Mouse (Mus musculus) ES-CJ7 (cell line): Measurements from ENCODE around the gene Matn4.

Source experiments
- DNase-seq: peaks from one replicate; pipeline ENCODE4 v3.0.0; 2011; ENCODE audit warnings: low read depth, low spot score

Matn4 gene

DNA sequence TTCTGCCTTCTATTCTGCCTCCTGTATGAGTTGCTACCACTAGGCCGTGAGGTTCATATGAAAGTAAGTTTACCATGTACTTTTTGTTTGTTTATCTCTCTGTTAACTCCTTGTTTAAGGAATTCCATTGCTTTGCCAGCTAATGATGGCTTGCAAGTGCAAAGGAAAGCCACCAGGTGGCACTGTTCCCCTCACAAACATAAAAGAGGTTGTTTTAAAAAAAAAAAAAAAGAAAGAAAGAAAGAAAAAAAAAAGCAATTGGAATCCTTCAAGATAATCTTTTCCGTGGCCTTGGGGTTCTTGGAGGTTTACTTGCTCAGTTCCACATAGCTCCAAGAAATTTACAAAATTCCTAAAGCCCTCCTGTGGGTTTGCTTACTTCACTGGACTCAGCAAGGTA lies 12.2 kb upstream of the Matn4 start:
- no peak for DNase-seq

GRCm38 (mm10) chr2:164414581-164414980 lies 9.6 kb upstream of the Matn4 start:
- DNase-seq = no peak

- DNase-seq = no peak
Observed at GRCm38 (mm10) chr2:164414167-164414566, 9.2 kb upstream of the Matn4 start.

DNA sequence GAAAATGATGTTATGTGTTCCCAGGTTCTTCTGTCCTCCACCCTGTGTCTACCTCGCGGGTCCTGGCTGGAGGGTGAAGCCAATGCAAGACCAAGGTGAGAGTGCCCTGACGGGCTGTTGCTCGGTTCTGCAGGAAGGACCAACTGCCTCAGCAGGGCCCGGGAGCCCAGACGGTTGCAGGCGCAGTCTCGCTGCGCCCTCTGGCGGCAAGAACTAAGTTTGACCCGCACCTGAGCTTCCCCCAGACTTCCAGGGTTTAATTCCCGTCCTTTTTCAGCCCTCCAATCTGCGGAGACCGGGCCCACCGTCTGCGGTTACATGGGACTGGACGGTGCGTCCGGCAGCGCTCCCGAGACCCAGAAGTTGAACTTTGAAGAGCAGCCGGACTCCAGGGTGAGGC lies 2.7 kb upstream of the Matn4 start:
- peak; percentile 79 for DNase-seq

GRCm38 (mm10) chr2:164405519-164405918 lies 559 bp upstream of the Matn4 start:
- DNase-seq = no peak

- no peak for DNase-seq
Observed at GRCm38 (mm10) chr2:164404082-164404990, 624 bp downstream of the Matn4 start.

DNA sequence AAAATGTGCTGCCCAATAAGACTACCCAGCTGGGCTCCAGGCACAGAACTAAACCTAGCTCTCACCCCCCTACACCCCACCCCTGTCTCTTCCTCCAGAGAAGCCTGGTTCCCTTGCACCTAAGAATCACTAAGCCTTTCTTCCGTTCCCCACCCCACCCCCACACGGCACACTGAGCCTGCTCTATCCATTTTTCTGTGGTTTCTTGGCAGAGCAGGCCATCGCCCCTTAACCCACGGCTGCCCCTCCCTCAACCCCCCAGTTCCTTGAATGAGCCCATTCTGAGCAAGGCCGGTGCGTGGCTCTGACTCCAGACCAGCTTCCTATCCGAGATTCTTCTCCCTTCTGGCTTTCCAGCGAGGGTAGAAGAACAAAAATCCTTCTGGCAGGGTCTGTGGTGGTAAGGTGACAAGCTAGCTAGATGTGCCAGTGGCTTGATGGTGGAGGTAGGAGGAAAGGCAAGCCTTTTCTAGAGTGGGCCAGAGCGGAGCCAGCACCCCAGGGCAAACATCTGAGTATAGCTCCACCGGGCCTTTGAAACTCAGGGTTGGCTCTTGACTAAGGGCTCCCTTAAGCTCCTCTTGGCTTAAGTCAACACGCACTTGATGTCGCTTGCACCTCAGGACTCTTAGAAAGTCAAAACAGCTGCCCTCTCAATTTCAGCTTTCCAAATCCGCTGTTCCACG lies 1.4 kb downstream of the Matn4 start:
- DNase-seq = no peak

GRCm38 (mm10) chr2:164402906-164403305 lies 2.1 kb downstream of the Matn4 start, which contains the start of gene Rbpjl:
Rbpjl (plus strand) TSS chr2:164403141.
- DNase-seq = peak; percentile 83

- peak; percentile 64 for DNase-seq
Observed at GRCm38 (mm10) chr2:164396911-164397310, 8.0 kb downstream of the Matn4 start.

DNA sequence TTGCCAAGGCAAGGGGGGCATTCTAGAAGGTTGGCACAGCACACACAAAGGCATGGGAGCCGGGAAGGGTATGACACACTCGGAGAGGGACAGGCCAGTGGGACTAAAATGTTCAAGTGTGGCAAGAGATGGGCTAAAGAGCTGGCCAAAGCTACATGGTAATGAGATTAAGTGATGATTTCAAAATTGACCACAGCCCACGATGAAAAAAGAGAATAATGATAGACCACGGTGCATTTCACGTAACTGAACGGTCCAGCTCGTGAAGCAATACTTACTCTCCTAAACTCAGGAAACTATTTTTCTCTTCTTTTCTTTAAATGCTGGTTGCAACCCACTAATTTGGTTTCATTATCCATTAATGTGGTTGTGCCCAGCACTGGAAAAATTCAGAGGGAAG lies 8.9 kb downstream of the Matn4 start:
- no peak for DNase-seq

DNA sequence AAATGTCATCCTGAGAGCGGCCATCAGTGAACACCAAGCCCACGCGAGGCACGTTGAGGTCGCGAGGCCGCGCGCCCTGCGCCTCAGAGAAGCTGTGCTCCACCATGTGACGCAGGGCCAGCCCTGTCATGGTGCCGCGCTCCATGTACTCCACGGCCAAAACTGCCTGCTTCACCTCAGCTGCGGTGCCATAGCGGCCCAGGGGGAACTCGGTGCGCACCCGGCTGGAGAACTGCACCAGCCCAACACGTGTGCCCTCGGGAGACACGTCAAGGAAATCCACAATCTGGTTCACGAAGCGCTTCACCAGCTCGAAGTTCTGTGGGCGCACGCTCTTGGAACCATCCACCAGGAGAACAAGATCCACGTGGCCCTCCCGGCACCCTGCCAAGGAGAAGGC lies 11.8 kb downstream of the Matn4 start:
- no peak for DNase-seq

DNA sequence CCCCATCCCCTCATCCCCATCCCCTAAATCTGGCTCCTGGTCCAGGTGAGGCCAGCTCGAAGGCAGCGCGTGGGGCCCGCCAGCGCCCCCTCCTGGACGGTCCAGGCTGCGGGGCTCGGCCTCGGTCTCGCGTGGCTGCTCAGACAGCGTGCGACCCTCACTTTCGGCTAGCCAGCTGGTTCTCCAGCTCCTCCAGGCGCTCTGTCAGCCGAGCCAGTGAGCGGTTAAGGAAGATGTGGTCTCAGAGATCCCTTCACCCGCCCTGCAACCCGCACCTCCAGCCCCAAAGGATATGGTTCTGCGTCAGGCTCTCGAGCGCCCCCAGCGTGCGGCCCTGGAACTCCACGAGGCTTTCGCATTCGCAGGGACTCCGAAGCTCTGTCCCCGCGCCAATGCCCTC lies 15.5 kb downstream of the Matn4 start:
- peak; percentile 83 for DNase-seq

GRCm38 (mm10) chr2:164389020-164389419 lies 15.9 kb downstream of the Matn4 start, which contains the start of gene Slpi:
Slpi (minus strand) TSS chr2:164389095.
- DNase-seq = peak; percentile 38

- peak; percentile 67 for DNase-seq
Observed at GRCm38 (mm10) chr2:164386953-164387352, 18.0 kb downstream of the Matn4 start.

DNA sequence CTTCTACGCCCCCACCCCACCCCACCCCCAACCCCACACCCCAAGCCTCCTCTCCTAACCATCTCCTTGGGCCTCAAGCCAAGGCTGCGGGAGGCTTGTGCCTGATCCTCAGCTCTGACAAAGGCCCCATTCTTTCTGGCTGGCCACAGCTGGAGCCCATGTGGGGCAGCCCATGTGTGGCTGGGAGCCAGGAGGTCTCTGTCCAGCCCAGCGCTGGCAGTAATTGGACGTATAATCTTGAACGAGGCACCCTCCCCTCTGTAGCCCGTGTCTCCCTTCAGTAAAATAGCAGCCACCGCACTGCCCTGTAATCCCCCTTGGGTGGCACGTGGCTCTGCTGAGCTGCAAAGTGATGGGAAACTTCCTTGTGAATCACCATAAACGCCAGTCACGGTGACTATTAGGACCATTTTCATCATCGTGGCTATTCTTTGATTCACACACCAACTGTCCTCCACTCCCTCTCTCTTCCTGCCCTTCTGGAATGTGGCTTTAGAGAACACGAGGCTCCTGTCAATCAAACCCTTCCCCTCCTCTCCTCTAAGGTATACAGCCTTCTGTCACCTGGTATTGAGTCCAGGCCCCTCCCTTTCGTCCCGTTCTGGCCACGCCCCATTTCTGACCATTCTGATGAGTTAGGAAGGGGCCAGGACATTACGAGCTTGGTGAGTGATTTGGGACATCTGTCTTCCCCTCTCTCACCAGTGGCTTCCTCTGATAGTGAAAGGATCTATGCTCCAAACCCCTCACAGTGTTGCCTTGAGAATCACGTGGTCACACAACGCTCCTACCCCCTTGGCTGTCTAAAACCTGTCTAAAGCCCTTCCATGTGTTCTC lies 18.8 kb downstream of the Matn4 start:
- DNase-seq = peak; percentile 36

GRCm38 (mm10) chr2:164383656-164384399 lies 21.1 kb downstream of the Matn4 start:
- no peak for DNase-seq

- no peak for DNase-seq
Observed at GRCm38 (mm10) chr2:164382971-164383370, 22.0 kb downstream of the Matn4 start.

DNA sequence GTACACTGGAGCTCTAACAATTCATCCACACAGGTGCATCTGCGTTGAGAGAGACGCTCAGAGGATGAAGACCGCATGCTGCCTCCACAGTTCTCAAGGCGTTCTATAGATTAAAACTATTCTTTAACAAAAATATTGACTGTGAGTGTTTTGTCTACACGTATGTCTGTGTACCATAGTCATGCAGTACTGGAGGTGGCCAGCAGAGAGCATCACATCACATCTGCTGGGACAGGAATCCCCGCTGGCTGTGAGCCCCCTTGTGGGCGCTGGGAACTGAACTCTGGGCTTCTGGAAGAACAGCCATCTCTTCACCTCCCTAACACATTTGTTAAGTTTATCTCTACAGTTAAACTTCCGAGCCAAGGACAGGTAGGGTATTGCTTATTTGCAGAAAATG lies 23.2 kb downstream of the Matn4 start:
- peak; percentile 91 for DNase-seq

DNA sequence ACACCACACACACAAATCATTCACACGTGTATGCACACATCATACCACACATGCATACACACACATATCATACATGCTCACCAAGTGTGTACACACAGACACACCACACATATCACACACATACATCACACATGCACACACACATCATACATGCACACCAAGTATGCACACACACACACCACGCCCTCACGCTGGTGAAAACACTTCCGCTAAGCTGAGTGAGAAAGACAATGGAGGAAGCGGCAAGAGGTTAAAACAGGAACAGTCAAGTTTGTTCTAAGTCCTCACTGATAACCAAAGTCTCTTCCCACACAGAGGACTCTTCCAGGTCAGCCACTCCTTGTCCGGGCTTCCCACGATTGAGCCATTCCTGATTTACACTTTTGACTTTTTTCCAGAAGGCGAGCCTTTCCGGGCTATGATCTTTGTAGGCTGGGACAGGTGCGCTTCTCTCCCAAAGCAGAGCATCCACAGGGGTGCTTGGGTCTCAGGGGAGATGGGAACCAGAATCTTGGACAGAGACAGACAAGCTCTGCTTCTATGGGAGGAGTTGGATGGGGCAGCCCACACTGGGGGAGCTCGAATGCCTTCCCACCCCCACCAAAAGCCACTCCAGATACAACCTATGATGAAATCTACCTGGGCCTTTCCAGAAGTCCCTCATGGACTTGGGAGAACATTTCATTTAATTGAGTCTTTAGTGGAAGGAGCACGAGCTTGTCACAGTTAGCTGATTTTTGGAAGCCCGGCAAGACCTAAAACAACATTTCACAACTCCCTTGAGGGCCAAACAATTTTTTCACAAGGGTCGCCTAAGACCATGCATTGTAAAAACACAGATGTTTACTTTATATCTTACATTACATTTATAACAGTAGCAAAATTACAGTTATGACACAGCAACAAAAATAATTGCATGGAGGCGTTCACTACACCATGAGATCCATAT lies 27.2 kb downstream of the Matn4 start:
- no peak for DNase-seq

DNA sequence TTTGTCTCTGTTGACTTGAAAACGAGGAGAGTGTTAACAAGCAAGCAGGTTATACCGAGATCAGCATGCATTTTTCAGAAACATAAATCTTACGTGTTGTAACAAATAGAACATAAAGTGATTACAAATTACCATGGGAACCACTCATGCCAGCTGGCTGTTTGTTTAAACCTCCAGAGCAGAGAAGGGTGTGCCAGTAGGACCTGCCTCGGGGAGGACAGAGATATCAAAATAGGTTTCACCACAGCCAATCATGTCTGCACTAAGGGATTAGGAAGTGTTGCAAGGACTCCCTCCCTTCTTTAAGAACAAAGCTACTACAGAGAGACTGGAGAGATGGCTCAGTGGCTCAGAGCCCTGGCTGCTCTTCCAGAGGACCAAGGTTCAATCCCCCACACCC lies 31.8 kb downstream of the Matn4 start:
- no peak for DNase-seq
